Mouse (Mus musculus): Measurements from ENCODE around the gene Atp5d.

Gene Atp5d

GRCm38 (mm10) chr10:80150226-80151210 lies 12.1 kb downstream of the Atp5d start:
- peak overlapping the region; percentile 90 for H3K4me3 ChIP-seq (replicated peaks; ENCODE audit: low read length)
- TF ChIP-seq POU5F1 (IDR thresholded peaks at IDR 0.05; ENCODE audit: borderline replicate concordance, low read length) (no peak), NANOG (IDR thresholded peaks at IDR 0.05; ENCODE audit: borderline replicate concordance, low read length) (no peak), CTCF (conservative IDR thresholded peaks at IDR 0.05; ENCODE audit: low read length) (no peak)
- H3K36me3 ChIP-seq (ENCODE audit: insufficient read depth, low read length): peaks cover 68% of the 10 kb centered on the region
- H3K27me3 ChIP-seq (ENCODE audit: insufficient read depth, low read length): no peaks in the 10 kb centered on the region
- H3K4me1 ChIP-seq (replicated peaks; ENCODE audit: low read depth, low read length): peaks cover 71% of the 10 kb centered on the region
- no peaks in the 10 kb centered on the region for H3K9me3 ChIP-seq (ENCODE audit: low read length)

GRCm38 (mm10) chr10:80151211-80152034 lies 13.0 kb downstream of the Atp5d start:
- Histone ChIP-seq H3K9me3 (ENCODE audit: low read length) (no peaks in the 10 kb centered on the region), H3K4me1 (replicated peaks; ENCODE audit: low read depth, low read length) (peaks cover 71% of the 10 kb centered on the region), H3K36me3 (ENCODE audit: insufficient read depth, low read length) (peaks cover 68% of the 10 kb centered on the region), H3K4me3 (replicated peaks; ENCODE audit: low read length) (peak overlapping the region; percentile 90), H3K27me3 (ENCODE audit: insufficient read depth, low read length) (no peaks in the 10 kb centered on the region)
- TF ChIP-seq CTCF (conservative IDR thresholded peaks at IDR 0.05; ENCODE audit: low read length) (no peak), POU5F1 (IDR thresholded peaks at IDR 0.05; ENCODE audit: borderline replicate concordance, low read length) (no peak), NANOG (IDR thresholded peaks at IDR 0.05; ENCODE audit: borderline replicate concordance, low read length) (no peak)

GRCm38 (mm10) chr10:80152071-80152872 lies 13.8 kb downstream of the Atp5d start:
- Histone ChIP-seq H3K27me3 (ENCODE audit: insufficient read depth, low read length) (no peaks in the 10 kb centered on the region), H3K9me3 (ENCODE audit: low read length) (no peaks in the 10 kb centered on the region), H3K4me3 (replicated peaks; ENCODE audit: low read length) (peak overlapping the region; percentile 90), H3K4me1 (replicated peaks; ENCODE audit: low read depth, low read length) (peaks cover 71% of the 10 kb centered on the region), H3K36me3 (ENCODE audit: insufficient read depth, low read length) (peaks cover 68% of the 10 kb centered on the region)
- TF ChIP-seq NANOG (IDR thresholded peaks at IDR 0.05; ENCODE audit: borderline replicate concordance, low read length): no peak
- TF ChIP-seq POU5F1 (IDR thresholded peaks at IDR 0.05; ENCODE audit: borderline replicate concordance, low read length): no peak
- TF ChIP-seq CTCF (conservative IDR thresholded peaks at IDR 0.05; ENCODE audit: low read length): no peak

- Histone ChIP-seq H3K9me3 (ENCODE audit: low read length) (no peaks in the 10 kb centered on the region), H3K27me3 (ENCODE audit: insufficient read depth, low read length) (no peaks in the 10 kb centered on the region), H3K36me3 (ENCODE audit: insufficient read depth, low read length) (peaks cover 69% of the 10 kb centered on the region), H3K4me3 (replicated peaks; ENCODE audit: low read length) (peak overlapping the region; percentile 90), H3K4me1 (replicated peaks; ENCODE audit: low read depth, low read length) (peaks cover 69% of the 10 kb centered on the region)
- TF ChIP-seq NANOG (IDR thresholded peaks at IDR 0.05; ENCODE audit: borderline replicate concordance, low read length) (no peak), CTCF (conservative IDR thresholded peaks at IDR 0.05; ENCODE audit: low read length) (no peak)
Measured at GRCm38 (mm10) chr10:80152873-80153260, 14.4 kb downstream of the Atp5d start.

GRCm38 (mm10) chr10:80153713-80154112 lies 15.3 kb downstream of the Atp5d start:
- Histone ChIP-seq H3K4me3 (replicated peaks; ENCODE audit: low read length) (peak overlapping the region; percentile 90), H3K36me3 (ENCODE audit: insufficient read depth, low read length) (peaks cover 69% of the 10 kb centered on the region), H3K27me3 (ENCODE audit: insufficient read depth, low read length) (no peaks in the 10 kb centered on the region), H3K9me3 (ENCODE audit: low read length) (no peaks in the 10 kb centered on the region), H3K4me1 (replicated peaks; ENCODE audit: low read depth, low read length) (peaks cover 77% of the 10 kb centered on the region)
- TF ChIP-seq NANOG (IDR thresholded peaks at IDR 0.05; ENCODE audit: borderline replicate concordance, low read length) (no peak), POU5F1 (IDR thresholded peaks at IDR 0.05; ENCODE audit: borderline replicate concordance, low read length) (no peak), CTCF (conservative IDR thresholded peaks at IDR 0.05; ENCODE audit: low read length) (no peak)

GRCm38 (mm10) chr10:80154384-80154783 lies 16.0 kb downstream of the Atp5d start:
- Histone ChIP-seq H3K4me3 (replicated peaks; ENCODE audit: low read length) (peak overlapping the region; percentile 90), H3K27me3 (ENCODE audit: insufficient read depth, low read length) (no peaks in the 10 kb centered on the region)
- no peak for TF ChIP-seq NANOG (IDR thresholded peaks at IDR 0.05; ENCODE audit: borderline replicate concordance, low read length)
- no peak for TF ChIP-seq CTCF (conservative IDR thresholded peaks at IDR 0.05; ENCODE audit: low read length)
- TF ChIP-seq POU5F1 (IDR thresholded peaks at IDR 0.05; ENCODE audit: borderline replicate concordance, low read length): no peak

GRCm38 (mm10) chr10:80155277-80155676 lies 16.8 kb downstream of the Atp5d start:
- Histone ChIP-seq H3K4me1 (replicated peaks; ENCODE audit: low read depth, low read length) (peaks cover 87% of the 10 kb centered on the region), H3K27me3 (ENCODE audit: insufficient read depth, low read length) (no peaks in the 10 kb centered on the region), H3K4me3 (replicated peaks; ENCODE audit: low read length) (no peak overlapping the region; the same call in 1 of the 2 replicates), H3K9me3 (ENCODE audit: low read length) (no peaks in the 10 kb centered on the region), H3K36me3 (ENCODE audit: insufficient read depth, low read length) (peaks cover 69% of the 10 kb centered on the region)
- TF ChIP-seq NANOG (IDR thresholded peaks at IDR 0.05; ENCODE audit: borderline replicate concordance, low read length) (no peak), POU5F1 (IDR thresholded peaks at IDR 0.05; ENCODE audit: borderline replicate concordance, low read length) (no peak), CTCF (conservative IDR thresholded peaks at IDR 0.05; ENCODE audit: low read length) (no peak)

More at GRCm38 (mm10) chr10:80154384-80154783, 16.0 kb downstream of the Atp5d start:
- Histone ChIP-seq H3K36me3 (ENCODE audit: insufficient read depth, low read length) (peaks cover 69% of the 10 kb centered on the region), H3K4me1 (replicated peaks; ENCODE audit: low read depth, low read length) (peaks cover 84% of the 10 kb centered on the region), H3K9me3 (ENCODE audit: low read length) (no peaks in the 10 kb centered on the region)

All from E14TG2a.4 (cell line).